Mouse (Mus musculus) myocyte (in vitro differentiated cells): ENCODE measurements around the gene Tdrd6. TPM values are rescaled to one million over a fixed set of nuclear protein-coding genes. Genes with fewer than 3 reads are reported as not detected.

Experiments used
- H3K27me3 ChIP-seq: one replicate; pipeline ENCODE4 v1.6.1; 2011; ENCODE audit not compliant: control insufficient read depth, insufficient read depth, insufficient read length
- H3K36me3 ChIP-seq: one replicate; pipeline ENCODE4 v1.6.1; 2011; ENCODE audit not compliant: control insufficient read depth, insufficient read depth
- H3K4me2 ChIP-seq: one replicate; pipeline ENCODE4 v1.6.1; 2011; ENCODE audit warnings: low read depth, control low read depth
- H3K4me3 ChIP-seq: one replicate; pipeline ENCODE4 v1.5.1; 2011; ENCODE audit warnings: mild to moderate bottlenecking, control low read depth, moderate library complexity
- H3K79me2 ChIP-seq: one replicate; pipeline ENCODE4 v1.6.1; 2011; ENCODE audit not compliant: control insufficient read depth, insufficient read depth
- H3ac ChIP-seq: one replicate; pipeline ENCODE4 v1.6.1; 2011; ENCODE audit not compliant: control insufficient read depth, insufficient read length
- CEBPB ChIP-seq: IDR thresholded peaks from 2 replicates; pipeline ENCODE4 v1.6.1; 2011; ENCODE audit warnings: mild to moderate bottlenecking, moderate library complexity; ENCODE audit not compliant: poor library complexity, insufficient read depth, severe bottlenecking
- E2F4 ChIP-seq: IDR thresholded peaks from one replicate; pipeline ENCODE4 v1.6.1; 2011; ENCODE audit warnings: mild to moderate bottlenecking, control low read depth, moderate library complexity; ENCODE audit not compliant: insufficient read depth
- MAX ChIP-seq: IDR thresholded peaks from one replicate; pipeline ENCODE4 v1.6.1; 2011; ENCODE audit warnings: low read depth, mild to moderate bottlenecking, control low read depth
- MYOD1 ChIP-seq, 3 experiments: IDR thresholded peaks; one replicate each; pipeline ENCODE4 v1.6.1; 2011; ENCODE audit warnings: control low read depth in 2 of 3, low read depth in 2 of 3, mild to moderate bottlenecking in 2 of 3, moderate library complexity in 1 of 3; ENCODE audit not compliant: insufficient read length in 2 of 3, control insufficient read depth in 1 of 3
- MYOG ChIP-seq, 3 experiments: IDR thresholded peaks; one replicate each; pipeline ENCODE4 v1.6.1; 2011; ENCODE audit warnings: control low read depth in 2 of 3, low read depth in 2 of 3, mild to moderate bottlenecking in 2 of 3; ENCODE audit not compliant: insufficient read length in 2 of 3, control insufficient read depth in 1 of 3, insufficient read depth in 1 of 3
- POLR2A ChIP-seq: IDR thresholded peaks from one replicate; pipeline ENCODE4 v1.6.1; 2011; ENCODE audit warnings: low read depth, mild to moderate bottlenecking, control low read depth, moderate library complexity; ENCODE audit not compliant: insufficient read length
- POLR2AphosphoS2 ChIP-seq: IDR thresholded peaks from one replicate; pipeline ENCODE4 v1.6.1; 2011; ENCODE audit warnings: low read depth, control low read depth; ENCODE audit not compliant: insufficient read length
- REST ChIP-seq: IDR thresholded peaks from one replicate; pipeline ENCODE4 v1.6.1; 2011; ENCODE audit warnings: mild to moderate bottlenecking, control low read depth, moderate library complexity; ENCODE audit not compliant: insufficient read depth, insufficient read length
- SRF ChIP-seq: IDR thresholded peaks from one replicate; pipeline ENCODE4 v1.6.1; 2011; ENCODE audit warnings: low read depth; ENCODE audit not compliant: control insufficient read depth, insufficient read length
- TCF12 ChIP-seq: IDR thresholded peaks from one replicate; pipeline ENCODE4 v1.6.1; 2011; ENCODE audit warnings: mild to moderate bottlenecking, control low read depth; ENCODE audit not compliant: poor library complexity, insufficient read depth, severe bottlenecking
- TCF3 ChIP-seq: IDR thresholded peaks from one replicate; pipeline ENCODE4 v1.6.1; 2011; ENCODE audit warnings: low read depth, control low read depth; ENCODE audit not compliant: insufficient read length
- USF1 ChIP-seq: IDR thresholded peaks from one replicate; pipeline ENCODE4 v1.6.1; 2011; ENCODE audit warnings: low read depth, mild to moderate bottlenecking, control low read depth, moderate library complexity
- polyA plus RNA-seq: library from polyadenylated mRNA; unstranded; fragments of >200 nt; fragmentation: generic; extraction: Trizol; gene quantifications from one replicate; pipeline ENCODE4 v1.2.1, GENCODE M21; 2012; ENCODE audit warnings: missing spikeins

Tdrd6 gene
- polyA plus RNA-seq, 1 experiment, result 0.08 TPM

GRCm38 (mm10) chr17:43573624-43574073, 56.5 kb downstream of the Tdrd6 start:
- no peaks in the 10 kb centered on the region for H3K36me3 ChIP-seq
- H3K27me3 ChIP-seq, result no peaks in the 10 kb centered on the region
- no peak overlapping the region for H3K4me2 ChIP-seq
- TF ChIP-seq E2F4 (no peak), MYOG (IDR thresholded peaks at IDR 0.05; ENCODE audit: control insufficient read depth in 1 of 3, insufficient read depth in 1 of 3, insufficient read length in 2 of 3, low read depth in 2 of 3) (no peak), REST (no peak), MAX (no peak), MYOD1 (IDR thresholded peaks at IDR 0.05; ENCODE audit: control insufficient read depth in 1 of 3, insufficient read length in 2 of 3, low read depth in 2 of 3) (no peak), TCF3 (no peak), POLR2AphosphoS2 (no peak), TCF12 (no peak), SRF (no peak), USF1 (no peak), POLR2A (no peak), CEBPB (no peak)
- no peak overlapping the region for H3K4me3 ChIP-seq
- H3ac ChIP-seq, result no peak overlapping the region
- no peaks in the 10 kb centered on the region for H3K79me2 ChIP-seq

- H3K4me2 ChIP-seq, result no peak overlapping the region
- peak overlapping the region; percentile 25 for H3K4me3 ChIP-seq
- no peaks in the 10 kb centered on the region for H3K36me3 ChIP-seq
Measured at GRCm38 (mm10) chr17:43569287-43569686, 60.8 kb downstream of the Tdrd6 start.

GRCm38 (mm10) chr17:43567992-43568888, 61.9 kb downstream of the Tdrd6 start, which contains the start of gene Pla2g7:
Pla2g7 (plus strand) TSS chr17:43568098.
- peak within 1 kb of the TSS; percentile 69 for H3K4me2 ChIP-seq
- peak within 1 kb of the TSS; percentile 25 for H3K4me3 ChIP-seq
- H3K79me2 ChIP-seq, result no peaks in the 10 kb centered on the region
- TF ChIP-seq MAX (no peak), POLR2AphosphoS2 (no peak), TCF3 (no peak), CEBPB (no peak), MYOG (IDR thresholded peaks at IDR 0.05; ENCODE audit: control insufficient read depth in 1 of 3, insufficient read depth in 1 of 3, insufficient read length in 2 of 3, low read depth in 2 of 3) (no peak), REST (no peak), TCF12 (no peak), E2F4 (no peak)
- H3K36me3 ChIP-seq, result no peaks in the 10 kb centered on the region
- no peaks in the 10 kb centered on the region for H3K27me3 ChIP-seq
- no peak within 1 kb of the TSS for H3ac ChIP-seq

More at GRCm38 (mm10) chr17:43569287-43569686, 60.8 kb downstream of the Tdrd6 start:
- H3K79me2 ChIP-seq, result no peaks in the 10 kb centered on the region
- H3K27me3 ChIP-seq, result no peaks in the 10 kb centered on the region
- no peak overlapping the region for H3ac ChIP-seq
- no peak for TF ChIP-seq E2F4

- TF ChIP-seq TCF12 (no peak), USF1 (no peak), POLR2A (no peak), POLR2AphosphoS2 (no peak), MYOG (IDR thresholded peaks at IDR 0.05; ENCODE audit: control insufficient read depth in 1 of 3, insufficient read depth in 1 of 3, insufficient read length in 2 of 3, low read depth in 2 of 3) (no peak), SRF (no peak), MYOD1 (IDR thresholded peaks at IDR 0.05; ENCODE audit: control insufficient read depth in 1 of 3, insufficient read length in 2 of 3, low read depth in 2 of 3) (no peak), REST (no peak), TCF3 (no peak), E2F4 (no peak), CEBPB (no peak), MAX (no peak)
- Histone ChIP-seq H3K4me3 (peak overlapping the region; percentile 25), H3ac (no peak overlapping the region), H3K27me3 (no peaks in the 10 kb centered on the region), H3K36me3 (no peaks in the 10 kb centered on the region), H3K4me2 (peak overlapping the region; percentile 69), H3K79me2 (no peaks in the 10 kb centered on the region)
Measured at GRCm38 (mm10) chr17:43567593-43567991, 62.5 kb downstream of the Tdrd6 start.

Other genes with a start within 250 kb of the Tdrd6 start
- gene Mep1a, start 127.5 kb downstream of the Tdrd6 start, polyA plus RNA-seq, result not detected
- 0.23 TPM for gene Ankrd66, start 86.7 kb downstream of the Tdrd6 start, polyA plus RNA-seq
- 3.4 TPM for gene Pla2g7, start 62.2 kb downstream of the Tdrd6 start, polyA plus RNA-seq
- 1.1 TPM for gene Slc25a27, start 36.9 kb upstream of the Tdrd6 start, polyA plus RNA-seq
- 1.7 TPM for gene Cyp39a1, start 37.1 kb upstream of the Tdrd6 start, polyA plus RNA-seq
- gene Rcan2, start 171.1 kb upstream of the Tdrd6 start, polyA plus RNA-seq, result 2.0 TPM